Mouse (Mus musculus): ENCODE measurements around the gene Trim44.

Trim44 gene

GRCm38 (mm10) chr2:102407363-102408184 lies at the start of gene Trim44:
Gene Trim44, minus strand, starts transcription at chr2:102407828.
- no peak for DNase-seq (ENCODE audit: low read depth, low spot score)

- DNase-seq (ENCODE audit: low read depth, low spot score) = no peak
These were observed 47.5 kb upstream of the Trim44 start for GRCm38 (mm10) chr2:102455126-102455525.

- no peak for DNase-seq (ENCODE audit: low read depth, low spot score)
These were observed 45.8 kb upstream of the Trim44 start for GRCm38 (mm10) chr2:102453447-102453846.

- no peak for DNase-seq (ENCODE audit: low read depth, low spot score)
These were observed 44.3 kb upstream of the Trim44 start, which contains the start of gene Fjx1 for GRCm38 (mm10) chr2:102451671-102452549. Gene Fjx1, minus strand, starts transcription at chr2:102452499.

- DNase-seq (ENCODE audit: low read depth, low spot score) = no peak
These were observed 43.4 kb upstream of the Trim44 start for GRCm38 (mm10) chr2:102450761-102451670.

- DNase-seq (ENCODE audit: low read depth, low spot score) = no peak
These were observed 42.7 kb upstream of the Trim44 start for GRCm38 (mm10) chr2:102450248-102450760.

GRCm38 (mm10) chr2:102449630-102450247 lies 42.1 kb upstream of the Trim44 start:
- DNase-seq (ENCODE audit: low read depth, low spot score) = no peak

- no peak for DNase-seq (ENCODE audit: low read depth, low spot score)
These were observed 41.4 kb upstream of the Trim44 start for GRCm38 (mm10) chr2:102449056-102449455.

- no peak for DNase-seq (ENCODE audit: low read depth, low spot score)
These were observed 40.2 kb upstream of the Trim44 start for GRCm38 (mm10) chr2:102447831-102448230.

- DNase-seq (ENCODE audit: low read depth, low spot score) = no peak
These were observed 39.2 kb upstream of the Trim44 start for GRCm38 (mm10) chr2:102446851-102447250.

GRCm38 (mm10) chr2:102437357-102438030 lies 29.9 kb upstream of the Trim44 start:
- DNase-seq (ENCODE audit: low read depth, low spot score) = no peak

- DNase-seq (ENCODE audit: low read depth, low spot score) = no peak
These were observed 26.3 kb upstream of the Trim44 start for GRCm38 (mm10) chr2:102433879-102434278.

- DNase-seq (ENCODE audit: low read depth, low spot score) = no peak
These were observed 23.5 kb upstream of the Trim44 start for GRCm38 (mm10) chr2:102431084-102431483.

GRCm38 (mm10) chr2:102427974-102428373 lies 20.3 kb upstream of the Trim44 start:
- no peak for DNase-seq (ENCODE audit: low read depth, low spot score)

- DNase-seq (ENCODE audit: low read depth, low spot score) = no peak
These were observed 18.8 kb upstream of the Trim44 start for GRCm38 (mm10) chr2:102426434-102426833.

- no peak for DNase-seq (ENCODE audit: low read depth, low spot score)
These were observed 8.6 kb upstream of the Trim44 start for GRCm38 (mm10) chr2:102416149-102416743.

- no peak for DNase-seq (ENCODE audit: low read depth, low spot score)
These were observed 5.1 kb upstream of the Trim44 start for GRCm38 (mm10) chr2:102412738-102413137.

GRCm38 (mm10) chr2:102410615-102411014 lies 3.0 kb upstream of the Trim44 start:
- DNase-seq (ENCODE audit: low read depth, low spot score) = no peak

- no peak for DNase-seq (ENCODE audit: low read depth, low spot score)
These were observed 2.1 kb upstream of the Trim44 start for GRCm38 (mm10) chr2:102409741-102410140.
